Mouse (Mus musculus) megakaryocyte, embryonic 14.5 days (primary cell): Measurements from ENCODE around the gene Chtf18.

ENCODE experiments used
- FLI1 ChIP-seq: IDR thresholded peaks from 2 replicates; pipeline ENCODE4 v1.6.1; 2012; ENCODE audit warnings: low read length, inconsistent platforms, mixed read lengths
- GATA1 ChIP-seq: IDR thresholded peaks from 3 replicates; pipeline ENCODE4 v1.6.1; 2012; ENCODE audit warnings: mixed read lengths, low read length, inconsistent platforms, borderline replicate concordance

GRCm38 (mm10) chr17:25761561-25761970 lies 34.3 kb upstream of the Chtf18 start:
- no peak for TF ChIP-seq FLI1
- TF ChIP-seq GATA1: no peak
